Mouse (Mus musculus): ENCODE results near the gene Rpf2.

DNA sequence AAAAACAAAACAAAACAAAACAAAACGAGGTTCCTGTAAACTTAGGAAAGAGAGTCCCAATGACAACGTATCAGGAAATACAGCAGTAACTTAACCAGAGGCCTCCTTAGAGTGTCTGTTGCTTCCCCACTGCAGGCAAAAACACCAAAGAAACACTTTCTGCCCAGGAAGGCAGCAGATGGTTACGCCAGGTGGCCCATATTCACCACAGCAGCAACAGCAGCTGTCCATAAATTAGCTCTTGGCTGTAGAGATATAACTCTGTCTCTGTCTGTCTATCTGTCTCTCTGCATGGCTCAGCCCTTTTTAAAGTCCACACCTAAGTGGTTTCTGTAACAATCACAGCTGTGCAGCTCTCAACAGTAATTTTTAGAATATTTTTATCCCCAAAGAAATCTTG, 28.0 kb downstream of the Rpf2 start:
- TF ChIP-seq CTCF (IDR thresholded peaks at IDR 0.05; ENCODE audit: low read depth) (no peak), EP300 (IDR thresholded peaks at IDR 0.05; ENCODE audit: low read depth) (no peak)

Measured in liver, embryonic 14.5 days (tissue).